8 mouse cellular contexts compared by ENCODE assay signal in the genomic region with DNA sequence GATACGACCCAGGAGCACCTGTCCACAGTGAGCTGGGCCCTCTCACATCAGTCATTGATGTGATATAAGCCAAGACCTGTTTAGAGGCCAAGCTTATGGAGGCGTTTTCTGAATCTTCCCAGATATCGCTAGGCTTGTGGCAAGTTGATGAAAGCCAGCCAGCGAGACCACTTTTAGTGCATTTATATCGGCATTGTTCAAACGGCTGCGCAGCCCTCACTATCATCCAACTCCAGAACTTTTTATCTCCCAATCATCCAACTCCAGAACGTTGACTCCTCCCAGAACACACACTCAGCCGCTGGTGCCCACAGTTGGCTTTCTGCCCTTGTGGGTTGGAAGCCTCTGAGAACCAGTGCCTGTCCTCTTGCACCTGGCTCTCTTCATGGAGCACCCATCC. TPM values are rescaled to one million over a fixed set of nuclear protein-coding genes. Genes with fewer than 3 reads are reported as not detected.
DNase-seq lines count a peak whose midpoint lies in the region; ATAC-seq and TF ChIP-seq lines count a peak whose summit lies in the region.

No protein-coding gene starts in this region.

- no peaks in the 10 kb centered on the region for H3K27me3 ChIP-seq in lung, embryonic 14.5 days (ENCODE audit: insufficient read depth, low read length)
- no peaks in the 10 kb centered on the region for H3K27me3 ChIP-seq in limb, embryonic 14.5 days (ENCODE audit: control insufficient read depth, insufficient read depth, low read length)

- H3K4me2 ChIP-seq in lung, embryonic 14.5 days = peak overlapping the region; percentile 69
- H3K4me2 ChIP-seq in limb, embryonic 14.5 days (replicated peaks; ENCODE audit: low read depth, low read length, severe bottlenecking) = peak overlapping the region; percentile 70; the same call in 1 of the 2 replicates

- H3K9ac ChIP-seq in lung, embryonic 14.5 days = peak overlapping the region; percentile 92
- no peak overlapping the region for H3K9ac ChIP-seq in limb, embryonic 14.5 days (ENCODE audit: low read depth, low read length, severe bottlenecking)

- peak overlapping the region; percentile 70 for H3K4me3 ChIP-seq in lung, embryonic 14.5 days (ENCODE audit: low read depth, low read length)
- peak overlapping the region; percentile 78 for H3K4me3 ChIP-seq in limb, embryonic 14.5 days (replicated peaks; ENCODE audit: low read length)

- no peak for ATAC-seq in lung, embryonic 14.5 days (ENCODE audit: insufficient read depth)
- ATAC-seq in erythroblast, adult 5-6 weeks (replicated peaks; ENCODE audit: low FRiP score, poor library complexity, severe bottlenecking) = peak; percentile 76
- ATAC-seq in limb, embryonic 14.5 days (ENCODE audit: low FRiP score, low read depth) = no peak

- peaks cover 5% of the 10 kb centered on the region for H3K4me1 ChIP-seq in lung, embryonic 14.5 days (ENCODE audit: insufficient read depth)
- H3K4me1 ChIP-seq in limb, embryonic 14.5 days (ENCODE audit: control insufficient read depth, insufficient read depth, low read length) = peaks cover 11% of the 10 kb centered on the region

- whole genome bisulfite sequencing in lung, embryonic 14.5 days = 73% methylated on average over 9 of the region's 9 CpGs
- WGBS in limb, embryonic 14.5 days = 84% methylated on average over 9 of the region's 9 CpGs

- no peak for TF ChIP-seq CTCF in lung, embryonic 14.5 days (IDR thresholded peaks at IDR 0.05; ENCODE audit: low read depth)

- no peaks in the 10 kb centered on the region for H3K36me3 ChIP-seq in lung, embryonic 14.5 days (ENCODE audit: insufficient read depth)
- H3K36me3 ChIP-seq in limb, embryonic 14.5 days (ENCODE audit: control insufficient read depth, insufficient read depth, low read length) = no peaks in the 10 kb centered on the region

- H3K27ac ChIP-seq in lung, embryonic 14.5 days (ENCODE audit: low read depth) = peak overlapping the region; percentile 100
- H3K27ac ChIP-seq in limb, embryonic 14.5 days (replicated peaks; ENCODE audit: low read depth, low read length) = no peak overlapping the region

- H3K9me3 ChIP-seq in lung, embryonic 14.5 days (ENCODE audit: low read depth, low read length) = no peaks in the 10 kb centered on the region
- no peaks in the 10 kb centered on the region for H3K9me3 ChIP-seq in limb, embryonic 14.5 days (ENCODE audit: control insufficient read depth, low read length)

- TF ChIP-seq POLR2A in limb, embryonic 14.5 days (IDR thresholded peaks at IDR 0.05; ENCODE audit: borderline replicate concordance, extremely low read depth, insufficient read depth, insufficient read length) = no peak

- no peak for DNase-seq in lung, embryonic 14.5 days
- no peak for DNase-seq in lung, postnatal 14 days
- DNase-seq in limb, embryonic 14.5 days (ENCODE audit: low spot score) = no peak
- peak; percentile 78 to 85 for DNase-seq in spleen, postnatal 10 days (ENCODE audit: low spot score in 2 of 2)
- DNase-seq in frontal cortex, postnatal 10 days (ENCODE audit: low spot score in 2 of 2) = no peak
- no peak for DNase-seq in ovary, adult 18-20 months (ENCODE audit: low spot score)
- DNase-seq in cerebellum, adult 9-10 months = no peak

RNA-seq across cellular contexts. Expression of gene Iba57, which starts 0.8 kb away (rescaled TPM):
- polyA plus RNA-seq in lung, embryonic 14.5 days (2014; fragmentation: Nextera tagmentation; extraction: Ambion mirVana) = 1.9 and 2.2 TPM in 2 replicates
- total RNA-seq in erythroblast, adult 5-6 weeks (2015; ENCODE audit: low replicate concordance) = 11.5 and 30.7 TPM in 2 replicates
- 64.1 and 74.6 TPM in 2 replicates for total RNA-seq in erythroblast, adult 5-6 weeks (2017; ENCODE audit: low replicate concordance)
- 4.0 TPM in 2 replicates for polyA plus RNA-seq in limb, embryonic 14.5 days (2012; rRNA removed)
- 1.8 and 2.4 TPM in 2 replicates for polyA plus RNA-seq in limb, embryonic 14.5 days (2014; fragmentation: Nextera tagmentation; extraction: Ambion mirVana)

RNA-seq across cellular contexts. Expression of gene Gjc2, which starts 18.6 kb away (rescaled TPM):
- polyA plus RNA-seq in lung, embryonic 14.5 days (2014; fragmentation: Nextera tagmentation; extraction: Ambion mirVana) = 0.16 and 0.34 TPM in 2 replicates
- not detected in 2 replicates for total RNA-seq in erythroblast, adult 5-6 weeks (2015; ENCODE audit: low replicate concordance)
- total RNA-seq in erythroblast, adult 5-6 weeks (2017; ENCODE audit: low replicate concordance) = not detected in 2 replicates
- 0.78 and 1.2 TPM in 2 replicates for polyA plus RNA-seq in limb, embryonic 14.5 days (2012; rRNA removed)
- 0.36 and 0.70 TPM in 2 replicates for polyA plus RNA-seq in limb, embryonic 14.5 days (2014; fragmentation: Nextera tagmentation; extraction: Ambion mirVana)

RNA-seq across cellular contexts. Expression of gene Guk1, which starts 27.6 kb away (rescaled TPM):
- 140 and 141 TPM in 2 replicates for polyA plus RNA-seq in lung, embryonic 14.5 days (2014; fragmentation: Nextera tagmentation; extraction: Ambion mirVana)
- 13.8 and 20.4 TPM in 2 replicates for total RNA-seq in erythroblast, adult 5-6 weeks (2015; ENCODE audit: low replicate concordance)
- 4.5 and 8.2 TPM in 2 replicates for total RNA-seq in erythroblast, adult 5-6 weeks (2017; ENCODE audit: low replicate concordance)
- polyA plus RNA-seq in limb, embryonic 14.5 days (2012; rRNA removed) = 101 and 102 TPM in 2 replicates
- 126 and 129 TPM in 2 replicates for polyA plus RNA-seq in limb, embryonic 14.5 days (2014; fragmentation: Nextera tagmentation; extraction: Ambion mirVana)

RNA-seq across cellular contexts. Expression of gene Obscn, which starts 28.2 kb away (rescaled TPM):
- polyA plus RNA-seq in lung, embryonic 14.5 days (2014; fragmentation: Nextera tagmentation; extraction: Ambion mirVana) = 0.14 and 1.4 TPM in 2 replicates
- total RNA-seq in erythroblast, adult 5-6 weeks (2015; ENCODE audit: low replicate concordance) = 0.42 and 0.96 TPM in 2 replicates
- 2.7 and 4.5 TPM in 2 replicates for total RNA-seq in erythroblast, adult 5-6 weeks (2017; ENCODE audit: low replicate concordance)
- 11.0 and 11.5 TPM in 2 replicates for polyA plus RNA-seq in limb, embryonic 14.5 days (2012; rRNA removed)
- polyA plus RNA-seq in limb, embryonic 14.5 days (2014; fragmentation: Nextera tagmentation; extraction: Ambion mirVana) = 3.2 and 5.4 TPM in 2 replicates

RNA-seq across cellular contexts. Expression of gene Mrpl55, which starts 37.9 kb away (rescaled TPM):
- 89.9 and 100 TPM in 2 replicates for polyA plus RNA-seq in lung, embryonic 14.5 days (2014; fragmentation: Nextera tagmentation; extraction: Ambion mirVana)
- total RNA-seq in erythroblast, adult 5-6 weeks (2015; ENCODE audit: low replicate concordance) = 5.4 and 11.3 TPM in 2 replicates
- total RNA-seq in erythroblast, adult 5-6 weeks (2017; ENCODE audit: low replicate concordance) = 10.1 and 14.1 TPM in 2 replicates
- polyA plus RNA-seq in limb, embryonic 14.5 days (2012; rRNA removed) = 38.8 and 51.1 TPM in 2 replicates
- 81.0 and 85.2 TPM in 2 replicates for polyA plus RNA-seq in limb, embryonic 14.5 days (2014; fragmentation: Nextera tagmentation; extraction: Ambion mirVana)

Comparison
In these comparisons a context has a peak if more than half of its experiments do, and no peak if none do; other contexts are left out.
1. DNase-seq: peak in spleen, postnatal 10 days (2 of 2); none in lung, embryonic 14.5 days (single experiment), lung, postnatal 14 days (single experiment), limb, embryonic 14.5 days (single experiment), frontal cortex, postnatal 10 days (0 of 2), ovary, adult 18-20 months (single experiment) and cerebellum, adult 9-10 months (single experiment).